Mouse (Mus musculus) bone marrow macrophage, adult 2 months (primary cell): ENCODE data around the gene Pax1.

Experiments
- CTCF ChIP-seq: IDR thresholded peaks from 2 replicates; pipeline ENCODE4 v1.5.1; 2012; ENCODE audit warnings: low read depth, mild to moderate bottlenecking, low read length, moderate library complexity
- POLR2A ChIP-seq: IDR thresholded peaks from 2 replicates; pipeline ENCODE4 v1.6.1; 2012; ENCODE audit warnings: mild to moderate bottlenecking, low read depth, low read length, borderline replicate concordance

DNA sequence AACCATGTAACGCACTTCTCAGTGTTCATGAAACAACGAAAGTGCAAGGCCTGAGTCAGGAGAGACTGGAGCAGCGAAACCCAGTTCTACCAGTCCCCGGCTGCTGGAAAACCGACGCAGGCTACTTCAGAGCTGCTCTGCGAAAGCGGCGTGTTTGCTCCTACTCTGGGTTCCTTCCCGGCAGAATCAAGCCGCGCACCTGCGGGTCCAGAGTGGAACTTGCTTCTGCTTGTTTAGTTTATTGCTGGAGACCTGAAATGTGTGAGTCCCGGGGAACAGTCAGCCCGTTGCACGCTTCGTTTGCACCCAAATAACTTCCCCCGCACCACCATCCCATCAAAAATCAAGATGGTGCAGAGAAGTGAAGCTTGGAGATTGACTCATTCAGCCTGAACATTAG lies at the start of gene Pax1:
- TF ChIP-seq POLR2A: no peak
- no peak for TF ChIP-seq CTCF
